Mouse (Mus musculus): Measurements from ENCODE around the gene Opcml.

GRCm38 (mm10) chr9:28592208-28592607 is 801.6 kb downstream of the Opcml start:
- TF ChIP-seq CHD2 (IDR thresholded peaks at IDR 0.05; ENCODE audit: low read depth, low read length) = no peak
- no peak for TF ChIP-seq MAFK (IDR thresholded peaks at IDR 0.05; ENCODE audit: insufficient read depth, low read depth, low read length)
- TF ChIP-seq HCFC1 (IDR thresholded peaks at IDR 0.05; ENCODE audit: borderline replicate concordance, insufficient read depth, low read length) = no peak
